Mouse (Mus musculus) gastrocnemius, postnatal 14 days (tissue): ENCODE measurements around the gene Sf3b6. TPM values are rescaled to one million over a fixed set of nuclear protein-coding genes. Genes with fewer than 3 reads are reported as not detected.
"Not testable (repeated sequence)": the region's sequence is repeated elsewhere in the genome, so short reads cannot be mapped to it uniquely, and the experiment has no call there.

ENCODE experiments used
- DNase-seq: peaks from one replicate; pipeline ENCODE4 v3.0.0; 2021; ENCODE audit warnings: mixed read lengths
- intact Hi-C: fragments of 180-260 bp; cut with DNase I; formaldehyde crosslinking; loops from one replicate; pipeline ENCODE4 v1.15.1; 2025; ENCODE audit warnings: low total_unique reads
- long read RNA-seq, 2 experiments: library from polyadenylated mRNA; stranded (forward); transcript quantifications; one replicate each; pipeline ENCODE4 v2.0.0; 2021
- total RNA-seq, 2 experiments: library from RNA; stranded (reverse); gene quantifications; 2 replicates each; pipeline ENCODE4 v1.2.3; 2021

The Sf3b6 gene
- 10 to 100 TPM; 41.3 to 44.8 TPM for total RNA-seq
- long read RNA-seq, experiment 1, transcript Sf3b6-201 (4 exons, 1,180 nt) = major isoform, 13 of 17 reads
- long read RNA-seq, experiment 1, partial matches to known transcripts = 0 of 17 reads
- long read RNA-seq, experiment 1, other reads (novel, unspliced or antisense) = 2 of 17 reads
- long read RNA-seq, experiment 2, transcript Sf3b6-201 (4 exons, 1,180 nt) = major isoform, 19 of 21 reads
- long read RNA-seq, experiment 2, partial matches to known transcripts = 0 of 21 reads
- long read RNA-seq, experiment 2, other reads (novel, unspliced or antisense) = 2 of 21 reads

- intact Hi-C loops = no loop called here
- DNase-seq = peak; percentile 99
These were observed at the start of gene Sf3b6 for GRCm38 (mm10) chr12:4817361-4818101. Sf3b6 (plus strand) TSS chr12:4817544.

GRCm38 (mm10) chr12:4768492-4769332 lies 48.6 kb upstream of the Sf3b6 start, which contains the start of the genes Pfn4 and Fam228b:
Pfn4 (plus strand) TSS chr12:4769022.
Fam228b (minus strand) TSS chr12:4769267.
- intact Hi-C loops = loop anchor here (10.0 kb wide), 1 partner anchor 74 kb away; no protein-coding TSS in a partner anchor
- peak; percentile 93 for DNase-seq

GRCm38 (mm10) chr12:4769333-4769723 lies 48.0 kb upstream of the Sf3b6 start:
- intact Hi-C loops = loop anchor here (10.0 kb wide), 1 partner anchor 75 kb away; no protein-coding TSS in a partner anchor
- no peak for DNase-seq

GRCm38 (mm10) chr12:4774895-4775587 lies 42.3 kb upstream of the Sf3b6 start:
- intact Hi-C loops = no loop called here
- no peak for DNase-seq

GRCm38 (mm10) chr12:4775588-4775949 lies 41.8 kb upstream of the Sf3b6 start:
- intact Hi-C loops = no loop called here
- no peak for DNase-seq

GRCm38 (mm10) chr12:4777734-4778133 lies 39.6 kb upstream of the Sf3b6 start:
- intact Hi-C loops = no loop called here
- DNase-seq = no peak

- no peak for DNase-seq
- intact Hi-C loops = no loop called here
These were observed 37.1 kb upstream of the Sf3b6 start for GRCm38 (mm10) chr12:4780245-4780644.

- intact Hi-C loops = no loop called here
- no peak for DNase-seq
These were observed 36.1 kb upstream of the Sf3b6 start for GRCm38 (mm10) chr12:4781270-4781669.

GRCm38 (mm10) chr12:4781725-4782404 lies 35.5 kb upstream of the Sf3b6 start:
- intact Hi-C loops, DNase-seq: not testable (repeated sequence)

- intact Hi-C loops = no loop called here
- DNase-seq = no peak
These were observed 33.7 kb upstream of the Sf3b6 start for GRCm38 (mm10) chr12:4783598-4783997.

- intact Hi-C loops = no loop called here
- DNase-seq = no peak
These were observed 32.9 kb upstream of the Sf3b6 start for GRCm38 (mm10) chr12:4784466-4784865.

GRCm38 (mm10) chr12:4788128-4788527 lies 29.2 kb upstream of the Sf3b6 start:
- intact Hi-C loops, DNase-seq: not testable (repeated sequence)

- intact Hi-C loops = no loop called here
- peak; percentile 25 for DNase-seq
These were observed 23.6 kb upstream of the Sf3b6 start for GRCm38 (mm10) chr12:4793718-4794117.

GRCm38 (mm10) chr12:4797471-4797870 lies 19.9 kb upstream of the Sf3b6 start:
- DNase-seq, intact Hi-C loops: not testable (repeated sequence)

GRCm38 (mm10) chr12:4811036-4811435 lies 6.3 kb upstream of the Sf3b6 start:
- intact Hi-C loops = no loop called here
- DNase-seq = no peak

GRCm38 (mm10) chr12:4811705-4812104 lies 5.6 kb upstream of the Sf3b6 start:
- intact Hi-C loops = no loop called here
- no peak for DNase-seq

GRCm38 (mm10) chr12:4813636-4814035 lies 3.7 kb upstream of the Sf3b6 start:
- DNase-seq = peak; percentile 72
- intact Hi-C loops = no loop called here

GRCm38 (mm10) chr12:4816680-4817360 lies 524 bp upstream of the Sf3b6 start:
- DNase-seq = no peak
- intact Hi-C loops = no loop called here
